Mouse (Mus musculus) CH12.LX (cell line): ENCODE measurements at regions not wholly inside any gene's neighbourhood (a gene's known extent, or its start where the extent isn't known, plus 50 kb on each side); places are given as distances from the start of the nearest gene placed in this dataset.

Experiments used
- CHD1 ChIP-seq: IDR thresholded peaks from 2 replicates; pipeline ENCODE4 v1.6.1; 2012; ENCODE audit warnings: low read depth, low read length, improper control_type of control experiment, inconsistent platforms
- CHD2 ChIP-seq: IDR thresholded peaks from 2 replicates; pipeline ENCODE4 v1.6.1; 2011; ENCODE audit warnings: low read length, improper control_type of control experiment
- CTCF ChIP-seq, 2 experiments: IDR thresholded peaks in 1 of 2; conservative IDR thresholded peaks in 1 of 2; 2 replicates each; pipeline ENCODE4 v1.5.1; 2011 to 2012; ENCODE audit warnings: low read depth in 2 of 2, low read length in 2 of 2, improper control_type of control experiment in 1 of 2, inconsistent platforms in 1 of 2, mild to moderate bottlenecking in 1 of 2, moderate library complexity in 1 of 2
- EP300 ChIP-seq: IDR thresholded peaks from 2 replicates; pipeline ENCODE4 v1.6.1; 2011; ENCODE audit warnings: low read length, improper control_type of control experiment
- ETS1 ChIP-seq: conservative IDR thresholded peaks from 2 replicates; pipeline ENCODE4 v1.6.1; 2012; ENCODE audit warnings: low read depth, mild to moderate bottlenecking, inconsistent platforms, low read length, improper control_type of control experiment, moderate library complexity
- MAX ChIP-seq: IDR thresholded peaks from 2 replicates; pipeline ENCODE4 v1.6.1; 2011; ENCODE audit warnings: low read length, improper control_type of control experiment
- MAZ ChIP-seq: IDR thresholded peaks from 2 replicates; pipeline ENCODE4 v1.6.1; 2012; ENCODE audit warnings: low read depth, mild to moderate bottlenecking, inconsistent platforms, low read length, improper control_type of control experiment, moderate library complexity
- MXI1 ChIP-seq: IDR thresholded peaks from 2 replicates; pipeline ENCODE4 v1.6.1; 2011; ENCODE audit warnings: mild to moderate bottlenecking, low read depth, low read length, improper control_type of control experiment
- POLR2A ChIP-seq: IDR thresholded peaks from 2 replicates; pipeline ENCODE4 v1.6.1; 2011; ENCODE audit warnings: low read depth, mild to moderate bottlenecking, improper control_type of control experiment, low read length
- SIN3A ChIP-seq: IDR thresholded peaks from 2 replicates; pipeline ENCODE4 v1.6.1; 2012; ENCODE audit warnings: low read length, improper control_type of control experiment, inconsistent platforms
- TCF12 ChIP-seq: IDR thresholded peaks from 2 replicates; pipeline ENCODE4 v1.6.1; 2014; ENCODE audit warnings: low read depth, mild to moderate bottlenecking, inconsistent platforms, low read length, improper control_type of control experiment

- TF ChIP-seq CTCF (conservative IDR thresholded peaks at IDR 0.05 in 1 of 2, IDR thresholded peaks at IDR 0.05 in 1 of 2; ENCODE audit: low read depth in 2 of 2, low read length in 2 of 2), result no peak
- TF ChIP-seq POLR2A, result no peak
- no peak for TF ChIP-seq EP300
- TF ChIP-seq SIN3A, result no peak
- TF ChIP-seq ETS1, result no peak
- no peak for TF ChIP-seq MXI1
- no peak for TF ChIP-seq MAZ
- no peak for TF ChIP-seq MAX
- TF ChIP-seq CHD1, result no peak
- no peak for TF ChIP-seq TCF12
- no peak for TF ChIP-seq CHD2
Observed at GRCm38 (mm10) chr9:120769679-120770078, 159.3 kb upstream of the Ctnnb1 start.
